Mouse (Mus musculus) heart, embryonic 13.5 days (tissue): ENCODE data around the gene Ttll4. TPM values are rescaled to one million over a fixed set of nuclear protein-coding genes. Genes with fewer than 3 reads are reported as not detected.

Source experiments
- polyA plus RNA-seq: library from polyadenylated mRNA; unstranded; fragments of >200 nt; fragmentation: Nextera tagmentation; extraction: Ambion mirVana; gene quantifications from 2 replicates; pipeline ENCODE4 v1.2.1, GENCODE M21; 2015

Ttll4 gene
- polyA plus RNA-seq, 1 experiment from 2014 or later, result 8.0 TPM

Other genes with a start within 250 kb of the Ttll4 start
- gene Cnot9, start 155.7 kb upstream of the Ttll4 start, polyA plus RNA-seq, result 31.7 and 33.6 TPM in 2 replicates
- gene Plcd4, start 118.9 kb upstream of the Ttll4 start, polyA plus RNA-seq, result 0.52 and 0.64 TPM in 2 replicates
- 19.1 and 19.2 TPM in 2 replicates for gene Usp37, start 117.5 kb upstream of the Ttll4 start, polyA plus RNA-seq
- gene Zfp142, start 73.5 kb upstream of the Ttll4 start, polyA plus RNA-seq, result 4.9 and 5.1 TPM in 2 replicates
- 20.5 and 21.7 TPM in 2 replicates for gene Bcs1l, start 73.5 kb upstream of the Ttll4 start, polyA plus RNA-seq
- 23.7 and 24.5 TPM in 2 replicates for gene Rnf25, start 60.3 kb upstream of the Ttll4 start, polyA plus RNA-seq
- 2.8 and 3.5 TPM in 2 replicates for gene Stk36, start 60.3 kb upstream of the Ttll4 start, polyA plus RNA-seq
- gene Cyp27a1, start 51.8 kb downstream of the Ttll4 start, polyA plus RNA-seq, result 11.1 and 11.3 TPM in 2 replicates
- 4.2 and 7.2 TPM in 2 replicates for gene Prkag3, start 87.5 kb downstream of the Ttll4 start, polyA plus RNA-seq
- gene Wnt6, start 110.1 kb downstream of the Ttll4 start, polyA plus RNA-seq, result 0.31 and 0.36 TPM in 2 replicates
- not detected in 2 replicates for gene Wnt10a, start 129.8 kb downstream of the Ttll4 start, polyA plus RNA-seq
- not detected in 2 replicates for gene Cdk5r2, start 193.2 kb downstream of the Ttll4 start, polyA plus RNA-seq
- 0.90 and 1.4 TPM in 2 replicates for gene Fev, start 223.7 kb downstream of the Ttll4 start, polyA plus RNA-seq
- not detected in 2 replicates for gene Cryba2, start 231.4 kb downstream of the Ttll4 start, polyA plus RNA-seq